Mouse (Mus musculus): ENCODE results near the gene Dazap1.
"Not testable (repeated sequence)": the region's sequence is repeated elsewhere in the genome, so short reads cannot be mapped to it uniquely, and the experiment has no call there.

Dazap1 gene

GRCm38 (mm10) chr10:80260642-80261584, at the start of gene Dazap1, which contains the start of gene Gamt:
TSS of gene Dazap1 (plus strand) at chr10:80261486.
TSS of gene Gamt (minus strand) at chr10:80261012.
- peak; percentile 74 for DNase-seq (ENCODE audit: low spot score)

- not testable (repeated sequence) for DNase-seq (ENCODE audit: low spot score)
These were observed 49.7 kb upstream of the Dazap1 start for GRCm38 (mm10) chr10:80211547-80212103.

- DNase-seq (ENCODE audit: low spot score) = no peak
These were observed 46.1 kb upstream of the Dazap1 start for GRCm38 (mm10) chr10:80215048-80215772.

GRCm38 (mm10) chr10:80220676-80221075, 40.6 kb upstream of the Dazap1 start:
- no peak for DNase-seq (ENCODE audit: low spot score)

- DNase-seq (ENCODE audit: low spot score) = not testable (repeated sequence)
These were observed 38.1 kb upstream of the Dazap1 start for GRCm38 (mm10) chr10:80223137-80223536.

GRCm38 (mm10) chr10:80226071-80226415, 35.2 kb upstream of the Dazap1 start:
- no peak for DNase-seq (ENCODE audit: low spot score)

GRCm38 (mm10) chr10:80226416-80227165, 34.7 kb upstream of the Dazap1 start, which contains the start of gene Mum1:
TSS of gene Mum1 (plus strand) at chr10:80226434.
- peak; percentile 97 for DNase-seq (ENCODE audit: low spot score)

- DNase-seq (ENCODE audit: low spot score) = no peak
These were observed 34.1 kb upstream of the Dazap1 start for GRCm38 (mm10) chr10:80227166-80227539.

- no peak for DNase-seq (ENCODE audit: low spot score)
These were observed 33.2 kb upstream of the Dazap1 start for GRCm38 (mm10) chr10:80227877-80228775.

GRCm38 (mm10) chr10:80236145-80236825, 25.0 kb upstream of the Dazap1 start:
- DNase-seq (ENCODE audit: low spot score) = no peak

- DNase-seq (ENCODE audit: low spot score) = no peak
These were observed 24.3 kb upstream of the Dazap1 start for GRCm38 (mm10) chr10:80237020-80237419.

- DNase-seq (ENCODE audit: low spot score) = no peak
These were observed 23.0 kb upstream of the Dazap1 start for GRCm38 (mm10) chr10:80238306-80238705.

- no peak for DNase-seq (ENCODE audit: low spot score)
These were observed 21.5 kb upstream of the Dazap1 start for GRCm38 (mm10) chr10:80239791-80240190.

GRCm38 (mm10) chr10:80242088-80242487, 19.2 kb upstream of the Dazap1 start:
- no peak for DNase-seq (ENCODE audit: low spot score)

- no peak for DNase-seq (ENCODE audit: low spot score)
These were observed 18.7 kb upstream of the Dazap1 start for GRCm38 (mm10) chr10:80242607-80243006.

GRCm38 (mm10) chr10:80244791-80245399, 16.4 kb upstream of the Dazap1 start:
- DNase-seq (ENCODE audit: low spot score) = no peak

- peak; percentile 77 for DNase-seq (ENCODE audit: low spot score)
These were observed 15.7 kb upstream of the Dazap1 start for GRCm38 (mm10) chr10:80245600-80245999.

- DNase-seq (ENCODE audit: low spot score) = no peak
These were observed 13.4 kb upstream of the Dazap1 start for GRCm38 (mm10) chr10:80247849-80248248.

- DNase-seq (ENCODE audit: low spot score) = not testable (repeated sequence)
These were observed 12.8 kb upstream of the Dazap1 start for GRCm38 (mm10) chr10:80248437-80248836.

Measured in layer of hippocampus, adult 9-10 months (tissue).